Mouse (Mus musculus) megakaryocyte, adult 5-6 weeks (primary cell): ENCODE results near the gene Gm5767. TPM values are rescaled to one million over a fixed set of nuclear protein-coding genes. Genes with fewer than 3 reads are reported as not detected.
"Not testable (repeated sequence)": the region's sequence is repeated elsewhere in the genome, so short reads cannot be mapped to it uniquely, and the experiment has no call there.

Source experiments
- ATAC-seq: 2 replicates; pipeline ENCODE4 v1.8.0; 2016; ENCODE audit warnings: mild to moderate bottlenecking, inconsistent platforms; ENCODE audit not compliant: poor library complexity, severe bottlenecking
- total RNA-seq, 2 experiments: library from RNA; stranded (forward) in 1 of 2; stranded (reverse) in 1 of 2; fragments of 153-499, 151-499 nt in 1 of 2; fragments of 221-1000, 200-1000 nt in 1 of 2; gene quantifications; 2 replicates each; pipeline versions ENCODE4 v1.2.3 to v1.2.4; 2015 to 2017

The Gm5767 gene
- total RNA-seq, 2 experiments from 2014 or later: not detected

DNA sequence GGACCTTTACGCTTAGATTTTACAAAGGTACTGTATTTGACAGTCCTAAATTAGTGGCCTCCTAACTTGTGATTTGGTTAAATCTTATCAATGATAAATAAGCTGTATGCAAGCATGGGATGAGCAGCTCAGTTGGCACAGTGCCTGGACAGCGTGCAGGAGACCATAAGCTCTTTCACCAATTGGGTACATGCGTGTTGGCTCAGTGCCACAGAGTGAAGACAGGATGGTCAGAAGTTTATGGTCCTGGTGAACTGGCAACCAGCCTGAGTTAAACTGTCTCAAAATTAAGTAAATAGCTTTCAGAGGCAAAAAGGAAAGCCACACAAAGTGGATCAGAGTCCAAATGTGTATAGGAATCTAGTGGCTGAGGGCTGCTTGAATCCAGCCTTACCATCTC, 20.0 kb downstream of the Gm5767 start:
- ATAC-seq: no peak

DNA sequence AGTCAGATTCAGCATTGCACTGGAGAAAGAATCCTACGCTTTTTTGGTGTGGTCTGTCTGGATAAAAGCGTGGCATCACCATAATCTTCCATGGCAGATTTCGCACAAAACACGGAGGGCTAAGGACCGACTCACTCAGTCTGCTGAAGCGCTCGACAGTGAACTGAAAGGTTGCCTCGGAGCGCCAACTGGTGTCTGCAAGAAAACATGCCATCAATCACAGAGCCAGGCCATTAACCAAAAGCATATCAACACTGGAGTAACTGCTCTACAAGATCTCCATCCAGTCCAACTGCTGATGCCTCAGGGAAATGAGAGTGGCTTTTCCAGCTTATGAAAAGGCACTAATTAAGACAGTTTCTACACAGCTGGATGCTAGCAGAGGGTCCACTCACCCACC, 31.4 kb downstream of the Gm5767 start:
- ATAC-seq: no peak

DNA sequence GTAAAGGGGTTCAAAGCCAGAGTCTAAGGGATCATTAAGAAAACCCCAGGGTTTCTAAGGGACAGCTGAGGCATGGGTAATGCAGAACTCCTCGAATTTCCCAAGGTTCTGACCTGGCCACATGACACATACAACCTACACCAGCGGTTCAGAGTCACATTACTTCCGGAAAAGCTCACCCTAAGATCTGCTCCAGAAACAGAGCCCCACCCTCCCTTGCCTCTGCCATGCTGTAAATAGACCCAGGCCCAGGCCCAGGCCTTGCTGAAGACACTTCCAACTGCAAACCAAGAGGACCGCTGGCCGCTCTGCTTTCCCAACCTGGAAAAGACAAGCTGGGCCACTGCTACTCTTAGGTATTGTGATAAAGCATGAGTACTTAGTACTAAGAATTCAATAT, 34.3 kb downstream of the Gm5767 start:
- ATAC-seq: no peak

DNA sequence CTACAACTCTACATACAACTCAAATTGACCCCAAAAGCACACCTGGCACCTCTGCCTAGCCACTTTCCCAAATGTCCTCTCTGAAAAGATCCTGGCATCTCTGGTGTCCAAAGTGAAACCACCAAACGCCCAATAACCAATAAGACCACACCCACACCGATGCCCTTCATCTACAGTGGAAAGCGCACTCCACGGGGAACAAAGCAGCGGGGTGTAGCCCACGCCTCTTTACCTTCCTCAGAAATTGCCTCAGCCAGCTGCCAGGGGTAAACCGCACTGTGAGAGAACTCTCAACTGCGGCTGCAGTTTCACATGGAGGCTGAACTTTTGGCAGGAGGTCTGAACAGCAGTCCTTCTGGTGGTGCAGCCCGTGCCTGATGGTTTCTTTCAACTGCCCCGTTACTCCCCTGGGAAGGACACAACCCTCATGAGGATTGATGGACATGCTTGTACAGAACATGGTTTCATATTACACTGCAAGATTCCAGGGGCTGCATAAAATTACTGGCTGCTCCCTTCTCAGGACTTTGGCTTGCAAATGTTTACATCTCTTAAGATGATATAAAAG, 35.0 kb downstream of the Gm5767 start:
- no peak for ATAC-seq

DNA sequence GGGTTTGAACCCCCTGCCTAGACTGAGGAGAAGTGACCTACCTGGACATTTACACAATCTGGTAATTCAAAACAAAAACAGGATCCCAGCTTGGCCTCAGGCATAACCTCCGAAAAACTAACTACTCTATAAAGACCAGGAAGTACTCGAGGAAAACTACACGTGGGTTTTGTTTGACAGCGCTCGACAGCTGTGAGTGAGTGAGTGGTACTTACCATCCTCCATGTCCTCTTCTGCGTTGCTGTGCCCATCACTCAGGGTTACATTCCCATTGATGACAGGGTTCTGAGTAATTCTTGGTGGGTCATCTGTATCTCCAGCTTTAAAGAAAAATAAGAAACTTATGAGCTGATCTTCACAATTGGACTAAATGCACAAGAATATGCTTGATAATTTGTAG, 35.7 kb downstream of the Gm5767 start:
- ATAC-seq: no peak

DNA sequence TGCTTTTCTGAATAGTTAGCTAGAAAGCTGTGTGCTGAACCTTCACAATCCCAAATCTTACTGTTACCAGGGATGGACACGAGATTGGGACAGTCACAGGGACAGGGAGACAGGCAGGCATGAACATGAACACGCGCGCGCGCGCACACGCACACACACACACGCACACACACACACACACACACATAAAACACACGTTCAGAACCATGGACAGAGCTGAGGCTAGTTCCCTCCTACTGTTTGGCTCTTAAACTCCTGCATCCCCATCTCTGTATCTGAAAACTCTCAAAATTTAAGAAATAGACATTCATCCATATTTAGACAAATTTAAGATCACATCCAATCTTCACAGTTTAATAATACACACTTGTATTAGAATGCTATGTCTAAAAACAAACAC, 37.2 kb downstream of the Gm5767 start:
- no peak for ATAC-seq

DNA sequence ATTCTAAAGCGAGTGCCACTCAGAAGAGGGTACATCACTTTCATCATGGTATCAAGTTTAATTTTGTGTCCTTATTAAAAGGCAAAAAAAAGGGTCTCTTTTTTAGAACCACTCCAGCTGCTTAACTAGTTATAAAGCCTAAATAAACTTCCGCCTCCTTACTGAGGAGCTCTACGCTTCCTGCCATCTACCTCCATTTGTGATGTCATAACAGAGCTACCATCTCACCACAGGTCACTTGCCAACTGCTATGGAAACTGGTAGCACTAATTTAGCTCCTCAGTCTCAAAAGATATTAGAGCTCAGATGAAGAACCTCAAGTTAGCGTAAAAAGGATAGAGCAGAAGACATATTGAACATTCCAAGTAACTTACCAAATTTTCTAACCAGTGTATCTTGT, 39.9 kb downstream of the Gm5767 start:
- ATAC-seq: no peak

DNA sequence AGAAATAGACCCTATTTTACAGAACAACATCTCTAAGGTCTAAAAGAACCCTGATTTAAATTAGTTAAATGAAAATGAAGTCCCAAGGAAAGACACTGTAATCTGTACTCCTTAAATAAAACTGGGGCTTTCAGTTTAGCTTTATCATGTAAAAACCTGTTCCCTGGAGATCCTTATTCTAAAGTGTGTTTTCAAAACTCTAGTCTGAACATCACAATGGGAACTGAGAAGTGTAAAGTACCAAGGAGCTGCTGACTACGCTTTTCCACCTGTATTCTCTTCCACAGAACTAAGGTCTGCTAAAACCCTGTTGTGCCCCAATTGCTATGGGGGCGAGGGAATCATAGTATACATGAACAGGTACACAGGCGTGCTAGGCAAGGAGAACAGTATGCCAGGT, 43.5 kb downstream of the Gm5767 start:
- ATAC-seq: no peak

DNA sequence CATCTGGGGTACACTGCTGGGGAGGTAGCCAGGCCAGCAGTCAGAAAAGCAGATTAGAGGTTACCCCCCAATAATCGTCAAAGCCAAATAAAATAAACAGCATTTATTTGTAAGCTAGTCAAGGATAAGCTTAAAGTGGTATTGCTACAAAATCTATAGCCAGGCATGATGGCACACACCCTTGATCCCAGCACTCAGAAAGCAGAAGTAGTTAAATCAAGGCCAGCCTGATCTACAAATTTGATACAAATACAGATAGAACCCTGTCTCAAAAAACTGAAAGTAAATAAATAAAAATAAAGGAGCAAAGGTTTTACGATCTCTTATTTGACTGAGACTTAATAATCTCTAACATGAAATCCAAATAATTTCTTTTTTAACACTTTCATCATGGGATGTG, 45.2 kb downstream of the Gm5767 start:
- no peak for ATAC-seq

DNA sequence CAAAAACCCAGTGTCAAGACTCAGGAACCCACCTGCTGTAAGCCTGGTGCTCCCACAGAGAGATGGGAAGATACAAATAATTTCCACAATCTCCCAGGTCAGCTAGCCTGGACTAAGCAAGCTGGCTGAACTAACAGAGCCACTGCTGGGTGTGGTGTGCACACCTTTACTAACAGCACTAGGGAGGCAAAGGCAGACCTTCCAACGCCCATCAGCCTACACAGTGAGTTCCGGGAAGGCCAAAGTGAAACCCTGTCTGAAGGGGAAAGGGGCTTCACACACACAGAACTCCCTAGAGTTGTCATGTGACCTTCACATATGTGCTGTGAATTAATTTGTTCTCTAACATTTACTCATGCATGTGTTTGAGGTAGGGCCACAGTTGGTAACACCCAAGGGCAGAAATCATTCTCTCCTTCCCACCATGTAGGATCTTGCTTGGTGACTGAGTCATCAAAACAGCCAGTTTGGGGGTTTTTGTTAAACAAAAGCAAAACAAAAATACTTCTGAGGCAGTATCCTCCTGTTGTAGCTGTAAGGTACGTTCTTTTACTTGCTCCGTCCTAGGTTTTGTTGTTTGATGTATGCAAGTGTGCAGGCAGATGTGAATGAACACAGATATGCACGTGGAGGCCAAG, 47.7 kb downstream of the Gm5767 start:
- ATAC-seq: no peak

DNA sequence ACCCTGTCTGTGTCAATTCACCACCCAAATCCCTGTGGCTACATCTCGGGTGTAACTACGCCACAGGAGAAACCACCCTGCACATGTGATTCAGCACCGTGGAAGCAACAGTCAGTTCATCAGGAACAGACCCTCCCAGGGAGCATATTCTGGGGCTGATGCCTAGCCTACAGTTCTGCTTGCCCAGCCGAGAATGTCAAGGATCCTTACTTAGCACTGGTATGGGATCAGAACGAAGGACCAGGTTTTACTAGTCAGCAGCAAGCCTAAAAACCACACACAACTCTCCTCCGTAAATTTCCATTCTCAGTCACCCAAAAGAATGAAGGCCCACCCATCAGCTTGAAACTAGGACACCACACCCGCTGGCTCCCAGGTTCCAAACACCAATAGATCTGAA, 51.1 kb downstream of the Gm5767 start:
- ATAC-seq: no peak

DNA sequence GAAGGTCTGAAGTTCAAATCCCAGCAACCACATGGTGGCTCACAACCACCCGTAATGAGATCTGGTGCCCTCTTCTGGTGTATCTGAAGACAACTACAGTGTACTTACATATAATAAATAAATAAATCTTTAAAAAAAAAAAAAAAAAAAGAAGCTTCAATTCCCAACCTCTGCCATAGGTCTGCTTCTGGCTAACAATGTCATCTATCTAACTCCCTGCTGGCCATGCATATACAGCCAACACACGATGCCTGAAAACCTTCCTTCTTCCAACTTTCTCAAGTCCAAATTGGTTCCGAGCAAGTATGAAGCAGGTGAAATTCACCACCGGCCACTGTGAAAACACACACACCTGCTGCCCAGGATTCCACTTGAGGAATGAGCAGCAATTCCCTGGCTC, 51.9 kb downstream of the Gm5767 start:
- not testable (repeated sequence) for ATAC-seq

Other genes starting within 250 kb of the Gm5767 start
- gene Mettl22, start 210.0 kb upstream of the Gm5767 start, total RNA-seq (2015): 2.9 and 6.1 TPM in 2 replicates
- gene Mettl22, start 210.0 kb upstream of the Gm5767 start, total RNA-seq (2017): 2.7 and 4.5 TPM in 2 replicates
- 0.02 TPM in 1 of 2 replicates, not detected in the other for gene Abat, start 167.3 kb upstream of the Gm5767 start, total RNA-seq (2015)
- gene Abat, start 167.3 kb upstream of the Gm5767 start, total RNA-seq (2017): 0.20 TPM in 1 of 2 replicates, not detected in the other
- gene Pmm2, start 43.1 kb upstream of the Gm5767 start, total RNA-seq (2015): 44.8 and 52.5 TPM in 2 replicates
- gene Pmm2, start 43.1 kb upstream of the Gm5767 start, total RNA-seq (2017): 55.3 and 62.6 TPM in 2 replicates
- 4.2 and 4.7 TPM in 2 replicates for gene Tmem186, start 43.1 kb upstream of the Gm5767 start, total RNA-seq (2015)
- 6.6 and 8.0 TPM in 2 replicates for gene Tmem186, start 43.1 kb upstream of the Gm5767 start, total RNA-seq (2017)
- 18.1 and 21.9 TPM in 2 replicates for gene Carhsp1, start 8.6 kb upstream of the Gm5767 start, total RNA-seq (2015)
- gene Carhsp1, start 8.6 kb upstream of the Gm5767 start, total RNA-seq (2017): 27.1 and 29.6 TPM in 2 replicates
- 127 and 132 TPM in 2 replicates for gene Usp7, start 111.5 kb downstream of the Gm5767 start, total RNA-seq (2015)
- gene Usp7, start 111.5 kb downstream of the Gm5767 start, total RNA-seq (2017): 122 and 137 TPM in 2 replicates
- 45.2 and 57.7 TPM in 2 replicates for gene 1810013L24Rik, start 149.3 kb downstream of the Gm5767 start, total RNA-seq (2015)
- 48.3 and 56.3 TPM in 2 replicates for gene 1810013L24Rik, start 149.3 kb downstream of the Gm5767 start, total RNA-seq (2017)